Mouse (Mus musculus) forebrain, embryonic 11.5 days (tissue): ENCODE data around the gene Agbl4. TPM values are rescaled to one million over a fixed set of nuclear protein-coding genes. Genes with fewer than 3 reads are reported as not detected.

ENCODE experiments used
- ATAC-seq: fragments of 200-750 bp; cut with Nextera tagmentation; replicated peaks from 2 replicates; pipeline ENCODE4 v1.8.0; 2017; ENCODE audit warnings: moderate TSS enrichment; ENCODE audit not compliant: low FRiP score
- DNase-seq: peaks from one replicate; pipeline ENCODE4 v3.0.0-alpha.2; 2017; ENCODE audit warnings: low spot score
- H3K27ac ChIP-seq: fragments of 300-500 bp; sonication (generic); 2 replicates; pipeline ENCODE4 v1.5.1; 2014; ENCODE audit warnings: low read depth, low read length
- H3K27me3 ChIP-seq: fragments of 300-500 bp; sonication (generic); 2 replicates; pipeline ENCODE4 v1.6.1; 2014; ENCODE audit warnings: mild to moderate bottlenecking, low read length, mixed read lengths; ENCODE audit not compliant: control insufficient read depth, insufficient read depth
- H3K36me3 ChIP-seq: fragments of 300-500 bp; sonication (generic); 2 replicates; pipeline ENCODE4 v1.6.1; 2014; ENCODE audit warnings: mild to moderate bottlenecking, low read length, moderate library complexity, mixed read lengths; ENCODE audit not compliant: control insufficient read depth, insufficient read depth
- H3K4me1 ChIP-seq: fragments of 300-500 bp; sonication (generic); replicated peaks from 2 replicates; pipeline ENCODE4 v1.6.1; 2014; ENCODE audit warnings: low read length, mixed read lengths; ENCODE audit not compliant: control insufficient read depth, insufficient read depth
- H3K4me2 ChIP-seq: fragments of 300-500 bp; sonication (generic); 2 replicates; pipeline ENCODE4 v1.6.1; 2014; ENCODE audit warnings: low read depth, mild to moderate bottlenecking, low read length, moderate library complexity, mixed read lengths; ENCODE audit not compliant: severe bottlenecking
- H3K4me3 ChIP-seq: fragments of 300-500 bp; sonication (generic); 2 replicates; pipeline ENCODE4 v1.5.1; 2014; ENCODE audit warnings: low read depth, low read length
- H3K9ac ChIP-seq: fragments of 300-500 bp; sonication (generic); 2 replicates; pipeline ENCODE4 v1.6.1; 2014; ENCODE audit warnings: low read length
- H3K9me3 ChIP-seq: fragments of 300-500 bp; sonication (generic); 2 replicates; pipeline ENCODE4 v1.6.1; 2016; ENCODE audit warnings: low read length, mixed read lengths; ENCODE audit not compliant: control insufficient read depth
- WGBS: fragments of 180-500 bp; shearing (Covaris S2); extraction: QIAGEN DNeasy Blood & Tissue Kit; methylation state at CpG from one replicate; pipeline ENCODE4 v1.1.7; 2014; 5-methylcytosine and 5-hydroxymethylcytosine counted together
- polyA plus RNA-seq: library from polyadenylated mRNA; unstranded; fragments of >200 nt; fragmentation: Nextera tagmentation; extraction: Ambion mirVana; gene quantifications from 2 replicates; pipeline ENCODE4 v1.2.1, GENCODE M21; 2014

Agbl4 gene
- polyA plus RNA-seq, 1 experiment from 2014 or later: 1.1 TPM

- no peak for DNase-seq
- H3K4me2 ChIP-seq: no peak overlapping the region
- no peaks in the 10 kb centered on the region for H3K9me3 ChIP-seq
- no peaks in the 10 kb centered on the region for H3K4me1 ChIP-seq
- no peaks in the 10 kb centered on the region for H3K36me3 ChIP-seq
- no peak overlapping the region for H3K9ac ChIP-seq
- no peak for ATAC-seq
- H3K4me3 ChIP-seq: no peak overlapping the region
- H3K27me3 ChIP-seq: no peaks in the 10 kb centered on the region
- WGBS: 25% methylated on average over 4 of the region's 4 CpGs
- H3K27ac ChIP-seq: no peak overlapping the region
These were observed 858.0 kb downstream of the Agbl4 start for GRCm38 (mm10) chr4:111255499-111255898.

GRCm38 (mm10) chr4:111256931-111257330 is 859.5 kb downstream of the Agbl4 start:
- H3K4me3 ChIP-seq: no peak overlapping the region
- no peaks in the 10 kb centered on the region for H3K4me1 ChIP-seq
- ATAC-seq (no peak; the same call in 1 of the 2 replicates), DNase-seq (no peak)
- H3K4me2 ChIP-seq: no peak overlapping the region
- H3K9ac ChIP-seq: no peak overlapping the region
- H3K9me3 ChIP-seq: no peaks in the 10 kb centered on the region
- no peaks in the 10 kb centered on the region for H3K27me3 ChIP-seq
- no peaks in the 10 kb centered on the region for H3K36me3 ChIP-seq
- no peak overlapping the region for H3K27ac ChIP-seq

GRCm38 (mm10) chr4:111280936-111281335 is 883.5 kb downstream of the Agbl4 start:
- no peak overlapping the region for H3K9ac ChIP-seq
- H3K36me3 ChIP-seq: no peaks in the 10 kb centered on the region
- no peak for ATAC-seq
- no peaks in the 10 kb centered on the region for H3K9me3 ChIP-seq
- H3K4me3 ChIP-seq: no peak overlapping the region
- no peak overlapping the region for H3K27ac ChIP-seq
- no peaks in the 10 kb centered on the region for H3K4me1 ChIP-seq
- H3K27me3 ChIP-seq: no peaks in the 10 kb centered on the region
- DNase-seq: no peak
- H3K4me2 ChIP-seq: no peak overlapping the region
- 83% methylated on average over 2 of the region's 2 CpGs for WGBS

- Histone ChIP-seq H3K4me3 (no peak overlapping the region), H3K27me3 (no peaks in the 10 kb centered on the region), H3K4me2 (no peak overlapping the region), H3K27ac (no peak overlapping the region), H3K4me1 (no peaks in the 10 kb centered on the region), H3K36me3 (no peaks in the 10 kb centered on the region), H3K9ac (no peak overlapping the region), H3K9me3 (no peaks in the 10 kb centered on the region)
- 93% methylated on average over 4 of the region's 4 CpGs for WGBS
- DNase-seq: no peak
- ATAC-seq: no peak
These were observed 884.4 kb downstream of the Agbl4 start for GRCm38 (mm10) chr4:111281836-111282235.

GRCm38 (mm10) chr4:111284625-111285024 is 887.2 kb downstream of the Agbl4 start:
- Histone ChIP-seq H3K9ac (no peak overlapping the region), H3K27ac (no peak overlapping the region), H3K4me1 (no peaks in the 10 kb centered on the region), H3K4me3 (no peak overlapping the region), H3K27me3 (no peaks in the 10 kb centered on the region), H3K4me2 (no peak overlapping the region), H3K36me3 (no peaks in the 10 kb centered on the region), H3K9me3 (no peaks in the 10 kb centered on the region)
- WGBS: 85% methylated on average over 2 of the region's 2 CpGs
- DNase-seq (no peak), ATAC-seq (no peak)

- Histone ChIP-seq H3K27ac (no peak overlapping the region), H3K4me2 (no peak overlapping the region), H3K36me3 (no peaks in the 10 kb centered on the region), H3K9me3 (no peaks in the 10 kb centered on the region), H3K4me3 (no peak overlapping the region), H3K9ac (no peak overlapping the region), H3K27me3 (no peaks in the 10 kb centered on the region), H3K4me1 (no peaks in the 10 kb centered on the region)
- ATAC-seq (no peak), DNase-seq (no peak)
- 61% methylated on average over 3 of the region's 3 CpGs for WGBS
These were observed 897.2 kb downstream of the Agbl4 start for GRCm38 (mm10) chr4:111294528-111295241.

GRCm38 (mm10) chr4:111306518-111306917 is 909.1 kb downstream of the Agbl4 start:
- Histone ChIP-seq H3K4me2 (no peak overlapping the region), H3K4me3 (no peak overlapping the region), H3K27ac (no peak overlapping the region), H3K4me1 (no peaks in the 10 kb centered on the region), H3K9ac (no peak overlapping the region), H3K9me3 (no peaks in the 10 kb centered on the region), H3K36me3 (no peaks in the 10 kb centered on the region), H3K27me3 (no peaks in the 10 kb centered on the region)
- 80% methylated on average over 1 of the region's 1 CpGs for WGBS
- ATAC-seq (no peak), DNase-seq (no peak)

GRCm38 (mm10) chr4:111307166-111307565 is 909.7 kb downstream of the Agbl4 start:
- Histone ChIP-seq H3K27me3 (no peaks in the 10 kb centered on the region), H3K36me3 (no peaks in the 10 kb centered on the region), H3K9me3 (no peaks in the 10 kb centered on the region), H3K9ac (no peak overlapping the region), H3K27ac (no peak overlapping the region), H3K4me2 (no peak overlapping the region), H3K4me3 (no peak overlapping the region), H3K4me1 (no peaks in the 10 kb centered on the region)
- no peak for DNase-seq
- WGBS: 55% methylated on average over 7 of the region's 7 CpGs
- ATAC-seq: no peak

GRCm38 (mm10) chr4:111307633-111308032 is 910.2 kb downstream of the Agbl4 start:
- no peak overlapping the region for H3K4me2 ChIP-seq
- H3K27ac ChIP-seq: no peak overlapping the region
- no peaks in the 10 kb centered on the region for H3K36me3 ChIP-seq
- 56% methylated on average over 5 of the region's 5 CpGs for WGBS
- DNase-seq (no peak), ATAC-seq (no peak)
- H3K4me3 ChIP-seq: no peak overlapping the region
- H3K9me3 ChIP-seq: no peaks in the 10 kb centered on the region
- no peaks in the 10 kb centered on the region for H3K4me1 ChIP-seq
- no peak overlapping the region for H3K9ac ChIP-seq
- no peaks in the 10 kb centered on the region for H3K27me3 ChIP-seq
